Mouse (Mus musculus) kidney, postnatal 36 days (tissue): ENCODE data around the gene Hmox1.

ENCODE experiments used
- DNase-seq, 2 experiments: peaks; one replicate each; pipeline ENCODE4 v3.0.0; 2021 to 2022; ENCODE audit warnings: mixed read lengths in 2 of 2

Hmox1 gene

GRCm38 (mm10) chr8:75093399-75094156 lies at the start of gene Hmox1:
Hmox1 (plus strand) TSS chr8:75093621.
- peak; percentile 97 for DNase-seq

- DNase-seq = no peak
These were observed 47.1 kb upstream of the Hmox1 start for GRCm38 (mm10) chr8:75046303-75046702.

GRCm38 (mm10) chr8:75047784-75048183 lies 45.6 kb upstream of the Hmox1 start:
- DNase-seq = no peak

- DNase-seq = no peak
These were observed 40.1 kb upstream of the Hmox1 start for GRCm38 (mm10) chr8:75053342-75053741.

DNA sequence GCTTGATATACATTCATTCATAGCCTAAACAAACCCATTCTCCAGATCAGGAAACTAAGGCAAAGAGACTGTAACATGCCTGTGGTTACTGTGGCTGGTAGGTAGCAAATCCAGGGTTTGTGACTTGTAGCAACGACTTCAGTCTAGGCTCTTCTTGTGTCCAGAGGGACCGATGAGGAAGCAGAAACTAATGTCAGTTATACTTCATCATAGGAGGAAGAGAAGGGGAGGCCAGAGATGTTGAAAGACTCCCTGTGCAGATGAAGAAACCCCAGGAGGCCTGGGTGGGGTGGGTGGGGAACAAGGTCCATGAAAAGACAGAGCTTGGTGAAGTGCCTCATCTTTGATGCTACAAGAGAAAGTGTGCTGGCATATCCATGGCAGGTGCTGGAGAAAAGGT lies 37.7 kb upstream of the Hmox1 start:
- no peak for DNase-seq

- no peak for DNase-seq
These were observed 33.4 kb upstream of the Hmox1 start for GRCm38 (mm10) chr8:75060022-75060421.

- no peak for DNase-seq
These were observed 32.6 kb upstream of the Hmox1 start for GRCm38 (mm10) chr8:75060815-75061214.

DNA sequence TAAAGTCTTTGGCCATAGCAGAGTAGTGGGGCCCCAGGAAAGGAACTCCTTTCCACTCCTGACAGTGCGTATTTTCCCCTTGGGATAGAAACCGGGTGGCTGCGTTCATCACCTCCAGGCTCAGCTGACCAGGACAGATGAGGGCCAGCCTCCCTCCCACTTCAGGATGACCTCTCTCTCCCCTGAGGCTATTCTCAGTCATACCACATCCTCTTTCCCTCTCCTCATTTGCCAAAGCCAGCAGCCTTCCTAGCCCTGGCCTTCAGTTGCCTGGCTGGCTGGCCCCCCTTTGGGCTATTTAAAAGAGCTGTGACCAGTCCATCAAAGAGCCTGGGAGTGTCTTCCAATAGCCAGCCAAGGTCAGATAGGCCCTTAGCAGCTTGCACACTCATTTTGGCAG lies 30.1 kb upstream of the Hmox1 start:
- peak; percentile 12 to 22 for DNase-seq

DNA sequence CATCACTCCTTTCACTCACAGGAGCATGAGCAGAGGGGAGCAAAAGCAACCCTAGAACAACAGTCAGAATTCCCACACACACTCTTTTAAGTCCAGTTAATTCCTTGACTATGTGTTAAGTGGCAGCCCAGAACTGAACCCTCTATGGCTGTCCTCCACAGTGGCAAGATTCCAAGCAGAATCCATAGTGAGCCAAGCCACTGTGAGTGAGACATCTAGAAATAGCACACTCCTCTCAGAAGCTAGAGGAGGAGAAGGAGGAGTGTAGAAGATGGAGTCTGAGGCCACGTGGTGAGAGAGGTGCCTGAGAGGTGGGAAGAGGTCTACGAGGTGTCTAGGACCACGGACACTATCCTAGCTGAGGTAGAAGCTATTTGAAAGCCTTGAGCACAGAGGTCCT lies 28.6 kb upstream of the Hmox1 start:
- no peak for DNase-seq

GRCm38 (mm10) chr8:75067287-75067686 lies 26.1 kb upstream of the Hmox1 start:
- DNase-seq = no peak

GRCm38 (mm10) chr8:75070297-75070696 lies 23.1 kb upstream of the Hmox1 start:
- peak; percentile 42 to 54 for DNase-seq

- DNase-seq = peak; percentile 88 to 93
These were observed 21.6 kb upstream of the Hmox1 start for GRCm38 (mm10) chr8:75071627-75072346.

DNA sequence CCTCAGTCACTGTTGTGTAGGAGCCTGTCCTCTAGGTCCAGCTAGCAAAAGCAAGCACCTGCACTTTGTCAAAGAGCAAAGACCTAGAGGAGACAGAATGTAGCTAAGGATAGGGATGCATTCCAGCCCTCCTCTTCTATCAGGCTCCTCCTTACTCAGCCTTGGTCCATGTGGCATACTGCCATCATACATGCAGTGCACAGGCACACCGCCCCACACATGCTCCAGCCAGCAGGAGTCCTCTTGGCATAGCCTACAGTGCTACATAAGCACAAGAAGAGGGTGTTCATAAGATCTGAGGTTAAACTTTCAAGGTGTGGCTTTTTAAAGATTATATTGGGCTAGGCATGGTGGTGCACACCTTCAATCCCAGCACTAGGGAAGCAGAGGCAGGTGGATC lies 18.5 kb upstream of the Hmox1 start:
- no peak for DNase-seq

- DNase-seq = no peak
These were observed 15.2 kb upstream of the Hmox1 start for GRCm38 (mm10) chr8:75078215-75078614.

- no peak for DNase-seq
These were observed 14.6 kb upstream of the Hmox1 start for GRCm38 (mm10) chr8:75078851-75079250.

DNA sequence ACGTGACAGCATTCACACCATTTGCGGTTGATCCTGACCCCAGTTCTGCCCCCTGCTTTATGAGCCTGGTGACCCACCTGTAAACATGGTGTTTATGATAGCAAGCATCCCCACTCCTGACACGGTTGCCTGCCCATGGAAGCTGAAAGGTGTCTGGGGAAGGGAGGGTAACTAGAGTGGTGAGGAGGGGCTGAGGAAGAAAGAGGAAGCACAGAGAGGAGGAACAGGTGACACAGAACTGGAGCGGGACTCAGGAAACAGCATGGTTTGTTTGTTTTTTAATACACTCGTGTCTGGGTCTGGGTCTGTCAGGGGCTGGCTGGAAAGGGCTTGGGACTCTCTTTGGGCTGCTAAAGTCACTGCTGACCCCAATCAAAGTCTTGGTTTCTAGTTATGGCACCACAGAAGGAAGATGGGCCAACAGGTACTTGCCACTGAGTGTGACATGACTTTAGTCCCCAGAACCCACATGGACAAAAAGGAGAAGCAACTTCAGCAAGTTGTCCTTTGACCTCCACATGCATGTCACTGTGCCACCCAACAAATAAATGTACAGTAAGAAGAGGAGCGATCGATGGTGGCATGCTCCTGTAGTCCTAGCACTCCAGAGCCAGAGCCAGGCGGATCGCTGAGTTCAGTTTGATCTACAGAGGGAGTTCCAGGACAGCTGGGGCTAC lies 11.9 kb upstream of the Hmox1 start:
- DNase-seq = no peak

- no peak for DNase-seq
These were observed 11.1 kb upstream of the Hmox1 start for GRCm38 (mm10) chr8:75082181-75082805.

DNA sequence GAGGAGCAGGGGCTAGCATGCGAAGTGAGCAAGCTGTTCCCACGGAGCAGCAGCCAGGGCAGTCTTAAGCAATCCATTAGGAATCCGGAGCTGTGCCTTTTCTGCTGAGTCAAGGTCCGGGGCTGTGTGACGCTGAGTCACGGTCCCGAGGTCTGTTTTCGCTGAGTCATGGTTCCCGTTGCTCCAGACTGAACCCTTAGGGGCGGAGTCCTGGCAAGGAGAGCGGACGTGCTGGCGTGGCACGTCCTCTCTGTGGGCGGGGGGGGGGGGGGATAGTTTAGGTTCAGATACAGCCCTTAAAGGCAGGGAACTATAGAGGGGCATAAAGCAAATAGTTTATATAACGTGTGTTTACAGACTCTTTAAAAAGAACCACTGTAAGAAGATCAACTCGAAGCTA lies 9.6 kb upstream of the Hmox1 start:
- DNase-seq = peak; percentile 97 to 98

DNA sequence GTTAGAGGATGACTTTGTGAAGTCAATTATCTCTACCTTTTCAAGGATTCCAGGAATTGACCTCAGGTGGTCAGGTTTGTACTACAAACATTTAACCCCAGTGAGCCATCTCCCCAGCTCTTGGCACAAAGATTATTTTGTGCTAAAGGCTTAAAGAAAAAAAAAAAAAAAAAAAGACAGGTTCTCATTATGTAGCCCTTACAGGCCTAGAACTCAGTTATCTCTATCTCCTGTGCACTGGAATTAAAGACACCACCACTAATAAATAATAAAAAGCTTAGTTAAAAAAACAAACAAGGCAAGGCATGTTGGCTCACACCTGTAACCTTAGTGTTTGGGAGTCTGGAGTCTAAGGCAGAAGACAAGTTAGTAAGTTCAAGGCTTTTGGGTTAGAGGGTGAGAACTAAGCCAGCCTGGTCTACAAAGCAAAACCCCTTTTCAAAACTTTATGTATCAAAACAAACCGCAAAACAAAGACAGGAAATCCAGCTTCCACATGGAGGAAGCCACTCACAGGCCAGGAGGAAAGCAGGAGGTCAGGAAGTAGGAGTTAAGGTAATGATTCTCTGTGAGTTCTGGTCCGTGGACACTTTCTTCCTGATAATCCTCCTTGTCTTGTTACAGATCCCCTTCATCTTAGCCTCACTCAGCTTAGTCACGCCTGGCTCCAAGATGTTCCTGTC lies 8.9 kb upstream of the Hmox1 start:
- no peak for DNase-seq

DNA sequence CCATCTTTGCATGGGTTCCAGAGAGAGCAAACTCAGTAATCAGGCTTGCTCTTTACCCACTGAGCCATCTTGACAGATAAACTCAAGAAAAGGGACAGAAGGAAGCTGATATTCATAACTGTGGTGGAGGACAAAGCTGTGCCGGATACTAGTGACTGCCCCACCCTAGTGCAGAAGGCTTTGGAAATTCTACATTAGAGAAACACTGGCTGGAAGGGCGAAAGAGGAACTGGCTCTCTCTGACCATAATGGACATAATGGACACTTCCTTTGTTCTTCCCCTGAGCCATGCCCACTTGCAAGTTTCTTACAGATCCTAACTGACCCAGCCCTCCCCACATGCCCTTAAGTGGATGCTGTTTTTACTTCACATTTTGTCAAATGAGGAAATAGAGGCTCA lies 7.4 kb upstream of the Hmox1 start:
- no peak for DNase-seq

- DNase-seq = peak; percentile 29 to 66
These were observed 6.3 kb upstream of the Hmox1 start for GRCm38 (mm10) chr8:75087127-75087526.

GRCm38 (mm10) chr8:75088989-75089881 lies 4.2 kb upstream of the Hmox1 start:
- peak; percentile 88 to 97 for DNase-seq
